Mouse (Mus musculus): ENCODE data around the gene Ulk3. TPM values are rescaled to one million over a fixed set of nuclear protein-coding genes. Genes with fewer than 3 reads are reported as not detected.

Gene Ulk3
- polyA plus RNA-seq, 1 experiment from 2014 or later: 12.6 TPM

- WGBS: 50% methylated on average over 1 of the region's 1 CpGs
- ATAC-seq (replicated peaks; ENCODE audit: low FRiP score) (no peak), DNase-seq (ENCODE audit: low spot score) (no peak)
- H3K9me3 ChIP-seq (ENCODE audit: control insufficient read depth, low read length): no peaks in the 10 kb centered on the region
- peaks cover 23% of the 10 kb centered on the region for H3K4me1 ChIP-seq (replicated peaks; ENCODE audit: control insufficient read depth, insufficient read depth, low read length)
- no peak overlapping the region for H3K4me2 ChIP-seq (ENCODE audit: low read depth, low read length, severe bottlenecking)
- H3K27ac ChIP-seq (ENCODE audit: low read depth, low read length): no peak overlapping the region
- H3K27me3 ChIP-seq (ENCODE audit: control insufficient read depth, insufficient read depth, low read length): no peaks in the 10 kb centered on the region
- H3K4me3 ChIP-seq (ENCODE audit: low read depth, low read length): no peak overlapping the region
- no peaks in the 10 kb centered on the region for H3K36me3 ChIP-seq (ENCODE audit: control insufficient read depth, insufficient read depth, low read length)
- no peak overlapping the region for H3K9ac ChIP-seq (ENCODE audit: low read length)
Observed at GRCm38 (mm10) chr9:57641022-57641421, 51.8 kb downstream of the Ulk3 start.

GRCm38 (mm10) chr9:57641775-57642550 lies 52.7 kb downstream of the Ulk3 start:
- no peak overlapping the region for H3K27ac ChIP-seq (ENCODE audit: low read depth, low read length)
- no peaks in the 10 kb centered on the region for H3K27me3 ChIP-seq (ENCODE audit: control insufficient read depth, insufficient read depth, low read length)
- H3K9me3 ChIP-seq (ENCODE audit: control insufficient read depth, low read length): no peaks in the 10 kb centered on the region
- WGBS: 90% methylated on average over 13 of the region's 13 CpGs
- H3K4me3 ChIP-seq (ENCODE audit: low read depth, low read length): no peak overlapping the region
- H3K36me3 ChIP-seq (ENCODE audit: control insufficient read depth, insufficient read depth, low read length): no peaks in the 10 kb centered on the region
- no peak overlapping the region for H3K9ac ChIP-seq (ENCODE audit: low read length)
- peaks cover 23% of the 10 kb centered on the region for H3K4me1 ChIP-seq (replicated peaks; ENCODE audit: control insufficient read depth, insufficient read depth, low read length)
- no peak for DNase-seq (ENCODE audit: low spot score)
- H3K4me2 ChIP-seq (ENCODE audit: low read depth, low read length, severe bottlenecking): no peak overlapping the region
- ATAC-seq (replicated peaks; ENCODE audit: low FRiP score): no peak

- peak overlapping the region; percentile 29 for H3K9ac ChIP-seq (ENCODE audit: low read length)
- no peaks in the 10 kb centered on the region for H3K36me3 ChIP-seq (ENCODE audit: control insufficient read depth, insufficient read depth, low read length)
- peak overlapping the region; percentile 84 for H3K4me2 ChIP-seq (ENCODE audit: low read depth, low read length, severe bottlenecking)
- H3K27me3 ChIP-seq (ENCODE audit: control insufficient read depth, insufficient read depth, low read length): no peaks in the 10 kb centered on the region
- peaks cover 20% of the 10 kb centered on the region for H3K4me1 ChIP-seq (replicated peaks; ENCODE audit: control insufficient read depth, insufficient read depth, low read length)
- H3K4me3 ChIP-seq (ENCODE audit: low read depth, low read length): peak overlapping the region; percentile 96
- WGBS: 77% methylated on average over 9 of the region's 9 CpGs
- DNase-seq (ENCODE audit: low spot score): no peak
- H3K27ac ChIP-seq (ENCODE audit: low read depth, low read length): no peak overlapping the region
- no peak for ATAC-seq (replicated peaks; ENCODE audit: low FRiP score)
- H3K9me3 ChIP-seq (ENCODE audit: control insufficient read depth, low read length): no peaks in the 10 kb centered on the region
Observed at GRCm38 (mm10) chr9:57643169-57643855, 54.1 kb downstream of the Ulk3 start.

GRCm38 (mm10) chr9:57643856-57644180 lies 54.6 kb downstream of the Ulk3 start:
- no peak for ATAC-seq (replicated peaks; ENCODE audit: low FRiP score)
- Histone ChIP-seq H3K4me3 (ENCODE audit: low read depth, low read length) (peak overlapping the region; percentile 96), H3K27me3 (ENCODE audit: control insufficient read depth, insufficient read depth, low read length) (no peaks in the 10 kb centered on the region), H3K36me3 (ENCODE audit: control insufficient read depth, insufficient read depth, low read length) (no peaks in the 10 kb centered on the region), H3K4me1 (replicated peaks; ENCODE audit: control insufficient read depth, insufficient read depth, low read length) (peaks cover 17% of the 10 kb centered on the region), H3K4me2 (ENCODE audit: low read depth, low read length, severe bottlenecking) (peak overlapping the region; percentile 84), H3K9ac (ENCODE audit: low read length) (peak overlapping the region; percentile 99), H3K27ac (ENCODE audit: low read depth, low read length) (no peak overlapping the region), H3K9me3 (ENCODE audit: control insufficient read depth, low read length) (no peaks in the 10 kb centered on the region)
- no peak for DNase-seq (ENCODE audit: low spot score)
- WGBS: 82% methylated on average over 7 of the region's 7 CpGs

- Histone ChIP-seq H3K36me3 (ENCODE audit: control insufficient read depth, insufficient read depth, low read length) (no peaks in the 10 kb centered on the region), H3K9ac (ENCODE audit: low read length) (peak overlapping the region; percentile 99), H3K4me3 (ENCODE audit: low read depth, low read length) (peak overlapping the region; percentile 96), H3K4me1 (replicated peaks; ENCODE audit: control insufficient read depth, insufficient read depth, low read length) (peaks cover 13% of the 10 kb centered on the region), H3K27me3 (ENCODE audit: control insufficient read depth, insufficient read depth, low read length) (no peaks in the 10 kb centered on the region), H3K27ac (ENCODE audit: low read depth, low read length) (0 out of 2 replicates have a peak overlapping the region, but pooled peaks have one; percentile 31), H3K4me2 (ENCODE audit: low read depth, low read length, severe bottlenecking) (peak overlapping the region; percentile 84), H3K9me3 (ENCODE audit: control insufficient read depth, low read length) (no peaks in the 10 kb centered on the region)
- ATAC-seq (replicated peaks; ENCODE audit: low FRiP score): peak; percentile 31
- WGBS: under 1% methylated on average over 18 of the region's 18 CpGs
- no peak for DNase-seq (ENCODE audit: low spot score)
Observed at GRCm38 (mm10) chr9:57644442-57644943, 55.2 kb downstream of the Ulk3 start.

GRCm38 (mm10) chr9:57644944-57645893 lies 56.0 kb downstream of the Ulk3 start:
- Histone ChIP-seq H3K4me2 (ENCODE audit: low read depth, low read length, severe bottlenecking) (peak overlapping the region; percentile 84), H3K36me3 (ENCODE audit: control insufficient read depth, insufficient read depth, low read length) (no peaks in the 10 kb centered on the region), H3K4me3 (ENCODE audit: low read depth, low read length) (peak overlapping the region; percentile 96), H3K27ac (ENCODE audit: low read depth, low read length) (peak overlapping the region; percentile 93), H3K9me3 (ENCODE audit: control insufficient read depth, low read length) (no peaks in the 10 kb centered on the region), H3K9ac (ENCODE audit: low read length) (peak overlapping the region; percentile 99), H3K4me1 (replicated peaks; ENCODE audit: control insufficient read depth, insufficient read depth, low read length) (peaks cover 11% of the 10 kb centered on the region), H3K27me3 (ENCODE audit: control insufficient read depth, insufficient read depth, low read length) (no peaks in the 10 kb centered on the region)
- DNase-seq (ENCODE audit: low spot score) (peak; percentile 98), ATAC-seq (replicated peaks; ENCODE audit: low FRiP score) (peak; percentile 89)
- WGBS: 0% methylated on average over 59 of the region's 85 CpGs

Other genes starting within 250 kb of the Ulk3 start
- 26.5 and 29.5 TPM in 2 replicates for gene Ppcdc, start 149.3 kb upstream of the Ulk3 start, polyA plus RNA-seq (2014; fragmentation: Nextera tagmentation; extraction: Ambion mirVana)
- 15.5 and 17.4 TPM in 2 replicates for gene Scamp5, start 121.4 kb upstream of the Ulk3 start, polyA plus RNA-seq (2014; fragmentation: Nextera tagmentation; extraction: Ambion mirVana)
- 1.5 and 3.4 TPM in 2 replicates for gene Rpp25, start 85.4 kb upstream of the Ulk3 start, polyA plus RNA-seq (2014; fragmentation: Nextera tagmentation; extraction: Ambion mirVana)
- 624 and 635 TPM in 2 replicates for gene Cox5a, start 68.2 kb upstream of the Ulk3 start, polyA plus RNA-seq (2014; fragmentation: Nextera tagmentation; extraction: Ambion mirVana)
- gene Fam219b, start 51.9 kb upstream of the Ulk3 start, polyA plus RNA-seq (2014; fragmentation: Nextera tagmentation; extraction: Ambion mirVana): 21.0 TPM in 2 replicates
- gene Mpi, start 36.7 kb upstream of the Ulk3 start, polyA plus RNA-seq (2014; fragmentation: Nextera tagmentation; extraction: Ambion mirVana): 55.1 and 65.5 TPM in 2 replicates
- gene Scamp2, start 28.5 kb upstream of the Ulk3 start, polyA plus RNA-seq (2014; fragmentation: Nextera tagmentation; extraction: Ambion mirVana): 57.7 and 58.2 TPM in 2 replicates
- gene Cplx3, start 16.8 kb downstream of the Ulk3 start, polyA plus RNA-seq (2014; fragmentation: Nextera tagmentation; extraction: Ambion mirVana): 0.15 TPM in 1 of 2 replicates, not detected in the other
- gene Lman1l, start 31.3 kb downstream of the Ulk3 start, polyA plus RNA-seq (2014; fragmentation: Nextera tagmentation; extraction: Ambion mirVana): not detected in 2 replicates
- gene Csk, start 64.2 kb downstream of the Ulk3 start, polyA plus RNA-seq (2014; fragmentation: Nextera tagmentation; extraction: Ambion mirVana): 32.9 and 39.5 TPM in 2 replicates
- not detected in 2 replicates for gene Cyp1a2, start 94.3 kb downstream of the Ulk3 start, polyA plus RNA-seq (2014; fragmentation: Nextera tagmentation; extraction: Ambion mirVana)
- not detected in 2 replicates for gene Cyp1a1, start 98.5 kb downstream of the Ulk3 start, polyA plus RNA-seq (2014; fragmentation: Nextera tagmentation; extraction: Ambion mirVana)
- gene Edc3, start 119.1 kb downstream of the Ulk3 start, polyA plus RNA-seq (2014; fragmentation: Nextera tagmentation; extraction: Ambion mirVana): 25.1 and 27.4 TPM in 2 replicates
- gene Clk3, start 176.4 kb downstream of the Ulk3 start, polyA plus RNA-seq (2014; fragmentation: Nextera tagmentation; extraction: Ambion mirVana): 91.5 and 102 TPM in 2 replicates
- gene Arid3b, start 247.3 kb downstream of the Ulk3 start, polyA plus RNA-seq (2014; fragmentation: Nextera tagmentation; extraction: Ambion mirVana): 27.4 and 32.1 TPM in 2 replicates

Data from forebrain, embryonic 11.5 days (tissue).